Mouse (Mus musculus): ENCODE results near the gene Pcbd1.

Gene Pcbd1

GRCm38 (mm10) chr10:61089170-61090142 lies at the start of gene Pcbd1:
Gene Pcbd1 (plus strand): TSS chr10:61089331.
- DNase-seq (ENCODE audit: low read depth, low spot score) = peak; percentile 23

GRCm38 (mm10) chr10:61039657-61040056 lies 49.5 kb upstream of the Pcbd1 start:
- no peak for DNase-seq (ENCODE audit: low read depth, low spot score)

GRCm38 (mm10) chr10:61045081-61045480 lies 44.0 kb upstream of the Pcbd1 start:
- no peak for DNase-seq (ENCODE audit: low read depth, low spot score)

- DNase-seq (ENCODE audit: low read depth, low spot score) = peak; percentile 61
These were observed 37.0 kb upstream of the Pcbd1 start for GRCm38 (mm10) chr10:61051993-61052613.

- no peak for DNase-seq (ENCODE audit: low read depth, low spot score)
These were observed 32.5 kb upstream of the Pcbd1 start for GRCm38 (mm10) chr10:61056661-61057060.

- DNase-seq (ENCODE audit: low read depth, low spot score) = no peak
These were observed 30.0 kb upstream of the Pcbd1 start for GRCm38 (mm10) chr10:61059101-61059500.

GRCm38 (mm10) chr10:61059543-61060110 lies 29.5 kb upstream of the Pcbd1 start:
- DNase-seq (ENCODE audit: low read depth, low spot score) = no peak

GRCm38 (mm10) chr10:61063271-61063864 lies 25.8 kb upstream of the Pcbd1 start:
- no peak for DNase-seq (ENCODE audit: low read depth, low spot score)

GRCm38 (mm10) chr10:61064635-61065034 lies 24.5 kb upstream of the Pcbd1 start:
- no peak for DNase-seq (ENCODE audit: low read depth, low spot score)

- DNase-seq (ENCODE audit: low read depth, low spot score) = no peak
These were observed 23.7 kb upstream of the Pcbd1 start for GRCm38 (mm10) chr10:61065287-61066005.

GRCm38 (mm10) chr10:61068436-61069192 lies 20.5 kb upstream of the Pcbd1 start:
- DNase-seq (ENCODE audit: low read depth, low spot score) = peak; percentile 72

GRCm38 (mm10) chr10:61069248-61069647 lies 19.9 kb upstream of the Pcbd1 start:
- no peak for DNase-seq (ENCODE audit: low read depth, low spot score)

GRCm38 (mm10) chr10:61072324-61072723 lies 16.8 kb upstream of the Pcbd1 start:
- peak; percentile 53 for DNase-seq (ENCODE audit: low read depth, low spot score)

- DNase-seq (ENCODE audit: low read depth, low spot score) = no peak
These were observed 14.5 kb upstream of the Pcbd1 start for GRCm38 (mm10) chr10:61074643-61075042.

- no peak for DNase-seq (ENCODE audit: low read depth, low spot score)
These were observed 13.5 kb upstream of the Pcbd1 start for GRCm38 (mm10) chr10:61075607-61076006.

- DNase-seq (ENCODE audit: low read depth, low spot score) = peak; percentile 49
These were observed 8.8 kb upstream of the Pcbd1 start for GRCm38 (mm10) chr10:61080227-61080930.

GRCm38 (mm10) chr10:61080931-61081255 lies 8.2 kb upstream of the Pcbd1 start:
- DNase-seq (ENCODE audit: low read depth, low spot score) = no peak

GRCm38 (mm10) chr10:61085364-61085763 lies 3.8 kb upstream of the Pcbd1 start:
- no peak for DNase-seq (ENCODE audit: low read depth, low spot score)

- no peak for DNase-seq (ENCODE audit: low read depth, low spot score)
These were observed 2.6 kb upstream of the Pcbd1 start for GRCm38 (mm10) chr10:61086502-61086901.

GRCm38 (mm10) chr10:61088468-61088867 lies 663 bp upstream of the Pcbd1 start:
- DNase-seq (ENCODE audit: low read depth, low spot score) = no peak
